Mouse (Mus musculus) right cerebral cortex, postnatal 4 days (tissue): Measurements from ENCODE around the gene Adamts9.
A peak's percentile ranks its signal among the peaks of the same experiment; 100 is the strongest.

ENCODE experiments used
- DNase-seq: peaks from one replicate; pipeline ENCODE4 v3.0.0-alpha.2; 2022

Adamts9 gene

GRCm38 (mm10) chr6:92858721-92859510, 84.4 kb downstream of the Adamts9 start:
- DNase-seq = no peak

GRCm38 (mm10) chr6:92857761-92858160, 85.5 kb downstream of the Adamts9 start:
- DNase-seq = no peak

GRCm38 (mm10) chr6:92854873-92855272, 88.4 kb downstream of the Adamts9 start:
- no peak for DNase-seq

- peak; percentile 19 for DNase-seq
Observed at GRCm38 (mm10) chr6:92850250-92850649, 93.0 kb downstream of the Adamts9 start.

- DNase-seq = no peak
Observed at GRCm38 (mm10) chr6:92849208-92849607, 94.1 kb downstream of the Adamts9 start.

GRCm38 (mm10) chr6:92846614-92847013, 96.7 kb downstream of the Adamts9 start:
- DNase-seq = no peak

GRCm38 (mm10) chr6:92845898-92846297, 97.4 kb downstream of the Adamts9 start:
- no peak for DNase-seq

- no peak for DNase-seq
Observed at GRCm38 (mm10) chr6:92843474-92843873, 99.8 kb downstream of the Adamts9 start.

GRCm38 (mm10) chr6:92842000-92842399, 101.3 kb downstream of the Adamts9 start:
- DNase-seq = no peak

GRCm38 (mm10) chr6:92831106-92831505, 112.2 kb downstream of the Adamts9 start:
- no peak for DNase-seq

- DNase-seq = no peak
Observed at GRCm38 (mm10) chr6:92829148-92829547, 114.1 kb downstream of the Adamts9 start.

- DNase-seq = no peak
Observed at GRCm38 (mm10) chr6:92827360-92827759, 115.9 kb downstream of the Adamts9 start.

- no peak for DNase-seq
Observed at GRCm38 (mm10) chr6:92826561-92826960, 116.7 kb downstream of the Adamts9 start.

GRCm38 (mm10) chr6:92823991-92824390, 119.3 kb downstream of the Adamts9 start:
- no peak for DNase-seq

- DNase-seq = no peak
Observed at GRCm38 (mm10) chr6:92822006-92822405, 121.3 kb downstream of the Adamts9 start.

GRCm38 (mm10) chr6:92821606-92822005, 121.7 kb downstream of the Adamts9 start:
- DNase-seq = no peak

- DNase-seq = no peak
Observed at GRCm38 (mm10) chr6:92817661-92818060, 125.6 kb downstream of the Adamts9 start.

- DNase-seq = no peak
Observed at GRCm38 (mm10) chr6:92816311-92816751, 127.0 kb downstream of the Adamts9 start, which contains the start of gene A730049H05Rik. TSS of gene A730049H05Rik (plus strand) at chr6:92816478.

GRCm38 (mm10) chr6:92812702-92813370, 130.5 kb downstream of the Adamts9 start:
- DNase-seq = no peak

- no peak for DNase-seq
Observed at GRCm38 (mm10) chr6:92811566-92811965, 131.7 kb downstream of the Adamts9 start.

- no peak for DNase-seq
Observed at GRCm38 (mm10) chr6:92810628-92811027, 132.7 kb downstream of the Adamts9 start.

- no peak for DNase-seq
Observed at GRCm38 (mm10) chr6:92809818-92810217, 133.5 kb downstream of the Adamts9 start.

- DNase-seq = no peak
Observed at GRCm38 (mm10) chr6:92804254-92804971, 138.9 kb downstream of the Adamts9 start.
